Comparison of ENCODE assay signal across 8 mouse cellular contexts in genomic region chr11:97050944-97051586, GRCm38 (mm10). TPM values are rescaled to one million over a fixed set of nuclear protein-coding genes. Genes with fewer than 3 reads are reported as not detected.
A peak's percentile ranks its signal among the peaks of the same experiment; 100 is the strongest.
DNase-seq lines count a peak whose midpoint lies in the region; ATAC-seq and TF ChIP-seq lines count a peak whose summit lies in the region.

No protein-coding gene starts in this region.

- 33% methylated on average over 13 of the region's 13 CpGs for WGBS in hindbrain, embryonic 10.5 days

- no peak for TF ChIP-seq POLR2A in cortical plate, adult 2 months (IDR thresholded peaks at IDR 0.05; ENCODE audit: extremely low read depth, insufficient read depth, low read length)

- H3K4me1 ChIP-seq in cortical plate, adult 2 months (ENCODE audit: control insufficient read depth, insufficient read depth, low read length) = peaks cover 1% of the 10 kb centered on the region; the same call in 1 of the 2 replicates
- peaks cover 31% of the 10 kb centered on the region for H3K4me1 ChIP-seq in hindbrain, embryonic 10.5 days (replicated peaks)

- peak; percentile 3 for ATAC-seq in megakaryocyte-erythroid progenitor cell, adult 5-6 weeks (replicated peaks; ENCODE audit: low FRiP score, low TSS enrichment, poor library complexity, severe bottlenecking)

- no peak for DNase-seq in left cerebral cortex, adult 2 months (ENCODE audit: extremely low spot score in 1 of 2, low spot score in 2 of 2)
- no peak for DNase-seq in left cerebral cortex, adult 8-10 months (ENCODE audit: low spot score in 2 of 2)
- DNase-seq in hindbrain, embryonic 10.5 days (ENCODE audit: low spot score) = no peak
- no peak for DNase-seq in gastrocnemius, postnatal 36 days
- DNase-seq in frontal cortex, postnatal 10 days (ENCODE audit: low spot score in 2 of 2) = no peak
- DNase-seq in adrenal gland, postnatal 4 days (ENCODE audit: low spot score in 2 of 2) = no peak

- intact Hi-C loops in left cerebral cortex, adult 2 months (cut with DNase I) = no loop called here
- intact Hi-C loops in gastrocnemius, postnatal 36 days (cut with DNase I) = no loop called here

- H3K27ac ChIP-seq in left cerebral cortex, adult 2 months = peak overlapping the region; percentile 58; the same call in 1 of the 2 replicates
- H3K27ac ChIP-seq in cortical plate, adult 2 months (ENCODE audit: insufficient read depth, low read length) = no peak overlapping the region
- H3K27ac ChIP-seq in hindbrain, embryonic 10.5 days = peak overlapping the region; percentile 86

- no peaks in the 10 kb centered on the region for H3K27me3 ChIP-seq in hindbrain, embryonic 10.5 days (ENCODE audit: insufficient read depth, poor library complexity, severe bottlenecking)

- no peak for TF ChIP-seq CTCF in left cerebral cortex, adult 2 months (IDR thresholded peaks at IDR 0.05)
- TF ChIP-seq CTCF in cortical plate, adult 2 months (IDR thresholded peaks at IDR 0.05; ENCODE audit: extremely low read depth, insufficient read depth, low read length) = no peak

- H3K36me3 ChIP-seq in hindbrain, embryonic 10.5 days = peaks cover 65% of the 10 kb centered on the region

- peak overlapping the region; percentile 68 for H3K4me3 ChIP-seq in left cerebral cortex, adult 2 months
- H3K4me3 ChIP-seq in cortical plate, adult 2 months (ENCODE audit: insufficient read depth, low read length) = peak overlapping the region; percentile 54
- peak overlapping the region; percentile 77 for H3K4me3 ChIP-seq in hindbrain, embryonic 10.5 days

- no peaks in the 10 kb centered on the region for H3K9me3 ChIP-seq in hindbrain, embryonic 10.5 days

RNA-seq across cellular contexts. Expression of gene Osbpl7, which starts 0.6 kb away (rescaled TPM):
- 10 to 100 TPM; 14.0 to 15.2 TPM for total RNA-seq in left cerebral cortex, adult 2 months (2021)
- total RNA-seq in left cerebral cortex, adult 8-10 months (2022) = 10 to 100 TPM; 14.1 to 19.1 (median 15.4) TPM
- 14.0 and 14.1 TPM in 2 replicates for polyA plus RNA-seq in cortical plate, adult 2 months (2012; rRNA removed)
- 9.4 and 10.7 TPM in 2 replicates for polyA plus RNA-seq in hindbrain, embryonic 10.5 days (2016; fragmentation: Nextera tagmentation; extraction: Ambion mirVana)
- 14.2 and 15.0 TPM in 2 replicates for total RNA-seq in megakaryocyte-erythroid progenitor cell, adult 5-6 weeks (2014; fragmentation: Nextera tagmentation)
- total RNA-seq in megakaryocyte-erythroid progenitor cell, adult 5-6 weeks (2017) = 23.5 and 25.3 TPM in 2 replicates
- 1 to 10 TPM; 2.6 to 2.9 TPM for total RNA-seq in gastrocnemius, postnatal 36 days (2021)
- 10 to 100 TPM; 20.3 to 21.4 TPM for total RNA-seq in adrenal gland, postnatal 4 days (2021)

RNA-seq across cellular contexts. Expression of gene Mrpl10, which starts 9.7 kb away (rescaled TPM):
- 10 to 100 TPM; 66.5 to 67.0 TPM for total RNA-seq in left cerebral cortex, adult 2 months (2021)
- 10 to 100 TPM; 72.0 to 83.9 (median 75.5) TPM for total RNA-seq in left cerebral cortex, adult 8-10 months (2022)
- 67.7 and 68.6 TPM in 2 replicates for polyA plus RNA-seq in cortical plate, adult 2 months (2012; rRNA removed)
- 78.9 and 80.7 TPM in 2 replicates for polyA plus RNA-seq in hindbrain, embryonic 10.5 days (2016; fragmentation: Nextera tagmentation; extraction: Ambion mirVana)
- 38.6 and 49.6 TPM in 2 replicates for total RNA-seq in megakaryocyte-erythroid progenitor cell, adult 5-6 weeks (2014; fragmentation: Nextera tagmentation)
- 23.6 and 24.8 TPM in 2 replicates for total RNA-seq in megakaryocyte-erythroid progenitor cell, adult 5-6 weeks (2017)
- total RNA-seq in gastrocnemius, postnatal 36 days (2021) = 10 to 100 TPM; 40.8 to 45.5 TPM
- 100 to 1,000 TPM; 110 to 123 TPM for total RNA-seq in adrenal gland, postnatal 4 days (2021)

RNA-seq across cellular contexts. Expression of gene Lrrc46, which starts 9.9 kb away (rescaled TPM):
- total RNA-seq in left cerebral cortex, adult 2 months (2021) = under 1 TPM; 0.51 to 0.52 TPM
- total RNA-seq in left cerebral cortex, adult 8-10 months (2022) = under 1 TPM in 3 of 4 experiments, not detected in 1; 0.28 to 0.91 (median 0.72) TPM
- 0.91 and 1.1 TPM in 2 replicates for polyA plus RNA-seq in cortical plate, adult 2 months (2012; rRNA removed)
- 3.5 and 6.8 TPM in 2 replicates for polyA plus RNA-seq in hindbrain, embryonic 10.5 days (2016; fragmentation: Nextera tagmentation; extraction: Ambion mirVana)
- total RNA-seq in megakaryocyte-erythroid progenitor cell, adult 5-6 weeks (2014; fragmentation: Nextera tagmentation) = 1.7 TPM in 1 of 2 replicates, not detected in the other
- total RNA-seq in megakaryocyte-erythroid progenitor cell, adult 5-6 weeks (2017) = 0.11 TPM in 1 of 2 replicates, not detected in the other
- total RNA-seq in gastrocnemius, postnatal 36 days (2021) = under 1 TPM in 1 of 2 experiments, not detected in 1; 0.20 TPM
- total RNA-seq in adrenal gland, postnatal 4 days (2021) = 1 to 10 TPM in 1 of 2 experiments, under 1 TPM in 1; 0.76 to 1.3 TPM

RNA-seq across cellular contexts. Expression of gene Scrn2, which starts 21.3 kb away (rescaled TPM):
- 1 to 10 TPM; 2.8 to 3.4 TPM for total RNA-seq in left cerebral cortex, adult 2 months (2021)
- total RNA-seq in left cerebral cortex, adult 8-10 months (2022) = 1 to 10 TPM; 5.0 to 6.1 (median 5.4) TPM
- 4.4 and 6.3 TPM in 2 replicates for polyA plus RNA-seq in cortical plate, adult 2 months (2012; rRNA removed)
- polyA plus RNA-seq in hindbrain, embryonic 10.5 days (2016; fragmentation: Nextera tagmentation; extraction: Ambion mirVana) = 38.3 and 39.4 TPM in 2 replicates
- total RNA-seq in megakaryocyte-erythroid progenitor cell, adult 5-6 weeks (2014; fragmentation: Nextera tagmentation) = 12.4 and 17.7 TPM in 2 replicates
- total RNA-seq in megakaryocyte-erythroid progenitor cell, adult 5-6 weeks (2017) = 26.1 and 32.6 TPM in 2 replicates
- total RNA-seq in gastrocnemius, postnatal 36 days (2021) = 1 to 10 TPM; 9.6 to 9.8 TPM
- total RNA-seq in adrenal gland, postnatal 4 days (2021) = 10 to 100 TPM; 28.8 to 29.7 TPM

RNA-seq across cellular contexts. Expression of gene Sp6, which starts 37.9 kb away (rescaled TPM):
- total RNA-seq in left cerebral cortex, adult 2 months (2021) = 1 to 10 TPM in 1 of 2 experiments, under 1 TPM in 1; 0.91 to 1.8 TPM
- total RNA-seq in left cerebral cortex, adult 8-10 months (2022) = 1 to 10 TPM; 1.1 to 2.0 (median 1.3) TPM
- polyA plus RNA-seq in cortical plate, adult 2 months (2012; rRNA removed) = 0.69 and 0.85 TPM in 2 replicates
- polyA plus RNA-seq in hindbrain, embryonic 10.5 days (2016; fragmentation: Nextera tagmentation; extraction: Ambion mirVana) = 1.6 and 2.3 TPM in 2 replicates
- total RNA-seq in megakaryocyte-erythroid progenitor cell, adult 5-6 weeks (2014; fragmentation: Nextera tagmentation) = 0.28 TPM in 1 of 2 replicates, not detected in the other
- total RNA-seq in megakaryocyte-erythroid progenitor cell, adult 5-6 weeks (2017) = 0.38 TPM in 1 of 2 replicates, not detected in the other
- total RNA-seq in gastrocnemius, postnatal 36 days (2021) = not detected
- total RNA-seq in adrenal gland, postnatal 4 days (2021) = under 1 TPM; 0.42 TPM
